Mouse (Mus musculus): ENCODE measurements around the gene Tfb2m.

GRCm38 (mm10) chr1:179567558-179567957 lies 21.5 kb upstream of the Tfb2m start:
- TF ChIP-seq CTCF (conservative IDR thresholded peaks at IDR 0.05 in 1 of 2, IDR thresholded peaks at IDR 0.05 in 1 of 2; ENCODE audit: low read depth in 2 of 2, low read length in 2 of 2) (no peak), USF1 (IDR thresholded peaks at IDR 0.05; ENCODE audit: low read depth, low read length) (no peak), HCFC1 (IDR thresholded peaks at IDR 0.05; ENCODE audit: low read depth, low read length) (no peak)

Data from CH12.LX (cell line).